Mouse (Mus musculus) T-helper 17 cell (primary cell): ENCODE results near the gene Gmpr.

Source experiments
- in situ Hi-C, 2 experiments: fragments of 300-600 bp; cut with MboI, MseI; formaldehyde crosslinking; loops; 1 replicate in 1 of 2; 2 replicates in 1 of 2; pipeline ENCODE4 v1.15.1; 2025; ENCODE audit warnings: high pct_unique_total_duplicates in 2 of 2

Gene Gmpr

GRCm38 (mm10) chr13:45507274-45508229 lies at the start of gene Gmpr:
Gene Gmpr, plus strand, starts transcription at chr13:45507444.
- in situ Hi-C loops: no loop called here

GRCm38 (mm10) chr13:45457459-45457858 lies 49.8 kb upstream of the Gmpr start:
- in situ Hi-C loops: no loop called here

- in situ Hi-C loops: no loop called here
These were observed 47.1 kb upstream of the Gmpr start for GRCm38 (mm10) chr13:45460177-45460576.

- in situ Hi-C loops: no loop called here
These were observed 45.8 kb upstream of the Gmpr start for GRCm38 (mm10) chr13:45461370-45461958.

- in situ Hi-C loops: no loop called here
These were observed 41.6 kb upstream of the Gmpr start for GRCm38 (mm10) chr13:45465616-45466015.

- in situ Hi-C loops: no loop called here
These were observed 41.2 kb upstream of the Gmpr start for GRCm38 (mm10) chr13:45466031-45466519.

GRCm38 (mm10) chr13:45468751-45469150 lies 38.5 kb upstream of the Gmpr start:
- in situ Hi-C loops: no loop called here

GRCm38 (mm10) chr13:45469481-45470301 lies 37.6 kb upstream of the Gmpr start:
- in situ Hi-C loops: no loop called here

- in situ Hi-C loops: no loop called here
These were observed 33.9 kb upstream of the Gmpr start for GRCm38 (mm10) chr13:45473311-45473710.

- in situ Hi-C loops: loop anchor here (5.0 kb wide), 1 partner anchor 443 kb away; no protein-coding TSS in a partner anchor
These were observed 31.9 kb upstream of the Gmpr start for GRCm38 (mm10) chr13:45475297-45475696.

- in situ Hi-C loops: loop anchor here (5.0 kb wide), 1 partner anchor 445 kb away; no protein-coding TSS in a partner anchor
These were observed 30.1 kb upstream of the Gmpr start for GRCm38 (mm10) chr13:45477183-45477582.

- in situ Hi-C loops: loop anchor here (5.0 to 10.0 kb wide), 3 partner anchors 305 to 1555 kb away; no protein-coding TSS in a partner anchor
These were observed 27.3 kb upstream of the Gmpr start for GRCm38 (mm10) chr13:45479951-45480350.

GRCm38 (mm10) chr13:45483215-45483614 lies 24.0 kb upstream of the Gmpr start:
- in situ Hi-C loops: loop anchor here (10.0 kb wide), 2 partner anchors 308 to 1558 kb away; no protein-coding TSS in a partner anchor

GRCm38 (mm10) chr13:45483949-45484348 lies 23.3 kb upstream of the Gmpr start:
- in situ Hi-C loops: loop anchor here (10.0 kb wide), 2 partner anchors 309 to 1559 kb away; no protein-coding TSS in a partner anchor

- in situ Hi-C loops: loop anchor here (10.0 kb wide), 2 partner anchors 311 to 1561 kb away; no protein-coding TSS in a partner anchor
These were observed 21.6 kb upstream of the Gmpr start for GRCm38 (mm10) chr13:45485602-45486001.

GRCm38 (mm10) chr13:45486598-45486997 lies 20.6 kb upstream of the Gmpr start:
- in situ Hi-C loops: loop anchor here (10.0 kb wide), 2 partner anchors 312 to 1562 kb away; no protein-coding TSS in a partner anchor

- in situ Hi-C loops: no loop called here
These were observed 15.1 kb upstream of the Gmpr start for GRCm38 (mm10) chr13:45491991-45492732.

- in situ Hi-C loops: no loop called here
These were observed 13.4 kb upstream of the Gmpr start for GRCm38 (mm10) chr13:45493846-45494245.

GRCm38 (mm10) chr13:45498623-45499022 lies 8.6 kb upstream of the Gmpr start:
- in situ Hi-C loops: no loop called here

GRCm38 (mm10) chr13:45499391-45499790 lies 7.9 kb upstream of the Gmpr start:
- in situ Hi-C loops: no loop called here
